Mouse (Mus musculus) C2C12 (cell line): ENCODE results near the gene Tnfrsf1b. TPM values are rescaled to one million over a fixed set of nuclear protein-coding genes. Genes with fewer than 3 reads are reported as not detected.

Experiments used
- H3K27me3 ChIP-seq: one replicate; pipeline ENCODE4 v1.6.1; 2011; ENCODE audit not compliant: control insufficient read depth, insufficient read depth, insufficient read length
- H3K36me3 ChIP-seq: one replicate; pipeline ENCODE4 v1.6.1; 2011; ENCODE audit not compliant: control insufficient read depth, insufficient read depth
- H3K4me3 ChIP-seq: one replicate; pipeline ENCODE4 v1.5.1; 2011; ENCODE audit warnings: mild to moderate bottlenecking, control low read depth; ENCODE audit not compliant: poor library complexity, insufficient read depth, severe bottlenecking
- H3K79me2 ChIP-seq: one replicate; pipeline ENCODE4 v1.6.1; 2011; ENCODE audit not compliant: control insufficient read depth, insufficient read depth
- H3K79me3 ChIP-seq: one replicate; pipeline ENCODE4 v1.6.1; 2011; ENCODE audit warnings: low read depth, control low read depth
- H3ac ChIP-seq: one replicate; pipeline ENCODE3; 2011; ENCODE audit warnings: low read depth; ENCODE audit not compliant: control insufficient read depth, insufficient read length
- CEBPB ChIP-seq: IDR thresholded peaks from one replicate; pipeline ENCODE4 v1.6.1; 2011; ENCODE audit warnings: low read depth, mild to moderate bottlenecking, control low read depth, moderate library complexity
- CTCF ChIP-seq: IDR thresholded peaks from one replicate; pipeline ENCODE4 v1.5.1; 2011; ENCODE audit not compliant: control insufficient read depth, insufficient read depth, insufficient read length
- FOSL1 ChIP-seq: IDR thresholded peaks from one replicate; pipeline ENCODE4 v1.8.0; 2011; ENCODE audit warnings: mild to moderate bottlenecking, low read length; ENCODE audit not compliant: poor library complexity, insufficient read depth, severe bottlenecking
- MAX ChIP-seq: IDR thresholded peaks from one replicate; pipeline ENCODE4 v1.6.1; 2011; ENCODE audit warnings: mild to moderate bottlenecking, control low read depth
- MYOD1 ChIP-seq: IDR thresholded peaks from one replicate; pipeline ENCODE4 v1.6.1; 2011; ENCODE audit warnings: low read depth; ENCODE audit not compliant: control insufficient read depth, insufficient read length
- MYOG ChIP-seq: IDR thresholded peaks from one replicate; pipeline ENCODE4 v1.6.1; 2011; ENCODE audit not compliant: control insufficient read depth, insufficient read length; ENCODE audit errors: extremely low read depth
- USF1 ChIP-seq: IDR thresholded peaks from one replicate; pipeline ENCODE4 v1.6.1; 2011; ENCODE audit warnings: low read depth, mild to moderate bottlenecking, control low read depth, moderate library complexity
- polyA plus RNA-seq: library from polyadenylated mRNA; unstranded; fragments of >200 nt; fragmentation: generic; extraction: Trizol; gene quantifications from one replicate; pipeline ENCODE4 v1.2.1, GENCODE M21; 2012; ENCODE audit warnings: missing spikeins

Gene Tnfrsf1b
- polyA plus RNA-seq, 1 experiment = 7.7 TPM

- no peaks in the 10 kb centered on the region for H3K27me3 ChIP-seq
- no peak overlapping the region for H3ac ChIP-seq
- TF ChIP-seq MYOD1 (no peak), FOSL1 (no peak), CEBPB (no peak), MAX (no peak), USF1 (no peak), MYOG (no peak)
Observed at GRCm38 (mm10) chr4:145252611-145253010, 5.9 kb upstream of the Tnfrsf1b start.

GRCm38 (mm10) chr4:145251546-145251945, 4.9 kb upstream of the Tnfrsf1b start:
- H3K79me2 ChIP-seq = peaks cover 3% of the 10 kb centered on the region
- H3K79me3 ChIP-seq = no peaks in the 10 kb centered on the region
- no peaks in the 10 kb centered on the region for H3K27me3 ChIP-seq
- TF ChIP-seq USF1 = no peak
- no peak for TF ChIP-seq FOSL1
- no peak for TF ChIP-seq MAX
- no peak for TF ChIP-seq MYOG
- no peak for TF ChIP-seq MYOD1
- TF ChIP-seq CEBPB = no peak
- TF ChIP-seq CTCF = no peak
- no peaks in the 10 kb centered on the region for H3K36me3 ChIP-seq
- no peak overlapping the region for H3ac ChIP-seq
- no peak overlapping the region for H3K4me3 ChIP-seq

More at GRCm38 (mm10) chr4:145252611-145253010, 5.9 kb upstream of the Tnfrsf1b start:
- H3K79me3 ChIP-seq = no peaks in the 10 kb centered on the region
- no peaks in the 10 kb centered on the region for H3K79me2 ChIP-seq
- H3K4me3 ChIP-seq = no peak overlapping the region
- H3K36me3 ChIP-seq = no peaks in the 10 kb centered on the region

- Histone ChIP-seq H3K4me3 (no peak overlapping the region), H3K36me3 (no peaks in the 10 kb centered on the region), H3K27me3 (no peaks in the 10 kb centered on the region), H3K79me2 (peaks cover 19% of the 10 kb centered on the region), H3ac (no peak overlapping the region), H3K79me3 (peaks cover 12% of the 10 kb centered on the region)
- TF ChIP-seq USF1 = no peak
- TF ChIP-seq MAX = no peak
- no peak for TF ChIP-seq MYOG
- no peak for TF ChIP-seq FOSL1
- TF ChIP-seq MYOD1 = no peak
- no peak for TF ChIP-seq CEBPB
- TF ChIP-seq CTCF = no peak
Observed at GRCm38 (mm10) chr4:145250002-145250401, 3.3 kb upstream of the Tnfrsf1b start.

- no peaks in the 10 kb centered on the region for H3K27me3 ChIP-seq
- H3K79me2 ChIP-seq = peaks cover 43% of the 10 kb centered on the region
- no peaks in the 10 kb centered on the region for H3K36me3 ChIP-seq
- no peak for TF ChIP-seq MYOG
- TF ChIP-seq MAX = no peak
- no peak for TF ChIP-seq CTCF
- TF ChIP-seq MYOD1 = no peak
- no peak for TF ChIP-seq USF1
- no peak for TF ChIP-seq FOSL1
- TF ChIP-seq CEBPB = no peak
- H3ac ChIP-seq = no peak overlapping the region
- no peak overlapping the region for H3K4me3 ChIP-seq
- H3K79me3 ChIP-seq = peaks cover 32% of the 10 kb centered on the region
Observed at GRCm38 (mm10) chr4:145247556-145247955, 886 bp upstream of the Tnfrsf1b start.

- peak overlapping the region; percentile 6 for H3ac ChIP-seq
- H3K4me3 ChIP-seq = peak overlapping the region; percentile 65
- no peaks in the 10 kb centered on the region for H3K27me3 ChIP-seq
- peaks cover 48% of the 10 kb centered on the region for H3K79me3 ChIP-seq
- TF ChIP-seq CTCF (no peak), CEBPB (no peak), MAX (no peak), MYOG (no peak)
- no peaks in the 10 kb centered on the region for H3K36me3 ChIP-seq
- peaks cover 63% of the 10 kb centered on the region for H3K79me2 ChIP-seq
Observed at GRCm38 (mm10) chr4:145245581-145245980, 1.1 kb downstream of the Tnfrsf1b start.

GRCm38 (mm10) chr4:145244676-145245075, 2.0 kb downstream of the Tnfrsf1b start:
- peaks cover 71% of the 10 kb centered on the region for H3K79me2 ChIP-seq
- H3K36me3 ChIP-seq = no peaks in the 10 kb centered on the region

More at GRCm38 (mm10) chr4:145244676-145245075, 2.0 kb downstream of the Tnfrsf1b start:
- Histone ChIP-seq H3K79me3 (peaks cover 51% of the 10 kb centered on the region), H3K27me3 (no peaks in the 10 kb centered on the region), H3ac (no peak overlapping the region), H3K4me3 (no peak overlapping the region)
- TF ChIP-seq USF1 (no peak), FOSL1 (no peak), MYOD1 (no peak), CTCF (no peak), CEBPB (no peak), MAX (no peak), MYOG (no peak)
